Mouse (Mus musculus): ENCODE data around the gene Sh3bp2. TPM values are rescaled to one million over a fixed set of nuclear protein-coding genes. Genes with fewer than 3 reads are reported as not detected.
A peak's percentile ranks its signal among the peaks of the same experiment; 100 is the strongest.
"Not testable (repeated sequence)": the region's sequence is repeated elsewhere in the genome, so short reads cannot be mapped to it uniquely, and the experiment has no call there.

Gene Sh3bp2
- polyA plus RNA-seq, 1 experiment from 2014 or later, result 11.7 TPM

GRCm38 (mm10) chr5:34550251-34550650 lies 24.6 kb downstream of the Sh3bp2 start:
- H3K36me3 ChIP-seq (replicated peaks), result peaks cover 43% of the 10 kb centered on the region
- WGBS, result 21% methylated on average over 6 of the region's 6 CpGs
- H3K27me3 ChIP-seq (ENCODE audit: poor library complexity, severe bottlenecking), result peaks cover 9% of the 10 kb centered on the region; the same call in 1 of the 2 replicates
- H3K4me1 ChIP-seq, result peaks cover 26% of the 10 kb centered on the region
- peak overlapping the region; percentile 97 for H3K27ac ChIP-seq
- H3K4me3 ChIP-seq, result peak overlapping the region; percentile 92
- H3K9me3 ChIP-seq, result no peaks in the 10 kb centered on the region
- no peak for DNase-seq (ENCODE audit: extremely low spot score, low spot score)

- no peak for DNase-seq (ENCODE audit: extremely low spot score, low spot score)
- H3K4me1 ChIP-seq, result peaks cover 26% of the 10 kb centered on the region
- no peaks in the 10 kb centered on the region for H3K9me3 ChIP-seq
- H3K27ac ChIP-seq, result no peak overlapping the region
- peaks cover 9% of the 10 kb centered on the region; the same call in 1 of the 2 replicates for H3K27me3 ChIP-seq (ENCODE audit: poor library complexity, severe bottlenecking)
- H3K4me3 ChIP-seq, result no peak overlapping the region
- 96% methylated on average over 4 of the region's 4 CpGs for WGBS
- peaks cover 59% of the 10 kb centered on the region for H3K36me3 ChIP-seq (replicated peaks)
Observed at GRCm38 (mm10) chr5:34551821-34552220, 26.2 kb downstream of the Sh3bp2 start.

GRCm38 (mm10) chr5:34563854-34564253 lies 38.2 kb downstream of the Sh3bp2 start:
- WGBS, result 88% methylated on average over 1 of the region's 1 CpGs
- Histone ChIP-seq H3K4me1 (no peaks in the 10 kb centered on the region), H3K27ac (no peak overlapping the region), H3K36me3 (replicated peaks) (peaks cover 55% of the 10 kb centered on the region), H3K4me3 (no peak overlapping the region), H3K9me3 (no peaks in the 10 kb centered on the region), H3K27me3 (ENCODE audit: poor library complexity, severe bottlenecking) (no peaks in the 10 kb centered on the region)
- DNase-seq (ENCODE audit: extremely low spot score, low spot score), result no peak

- Histone ChIP-seq H3K4me1 (no peaks in the 10 kb centered on the region), H3K4me3 (no peak overlapping the region), H3K9me3 (no peaks in the 10 kb centered on the region), H3K27ac (no peak overlapping the region), H3K36me3 (replicated peaks) (peaks cover 51% of the 10 kb centered on the region), H3K27me3 (ENCODE audit: poor library complexity, severe bottlenecking) (no peaks in the 10 kb centered on the region)
- WGBS, result 92% methylated on average over 4 of the region's 4 CpGs
- DNase-seq (ENCODE audit: extremely low spot score, low spot score), result no peak
Observed at GRCm38 (mm10) chr5:34564291-34564690, 38.7 kb downstream of the Sh3bp2 start.

- WGBS, result 88% methylated on average over 7 of the region's 7 CpGs
- no peak overlapping the region for H3K4me3 ChIP-seq
- no peak for DNase-seq (ENCODE audit: extremely low spot score, low spot score)
- H3K36me3 ChIP-seq (replicated peaks), result peaks cover 37% of the 10 kb centered on the region
- H3K9me3 ChIP-seq, result no peaks in the 10 kb centered on the region
- no peak overlapping the region for H3K27ac ChIP-seq
- H3K4me1 ChIP-seq, result no peaks in the 10 kb centered on the region
- H3K27me3 ChIP-seq (ENCODE audit: poor library complexity, severe bottlenecking), result no peaks in the 10 kb centered on the region
Observed at GRCm38 (mm10) chr5:34565545-34566283, 40.1 kb downstream of the Sh3bp2 start.

GRCm38 (mm10) chr5:34571551-34571950 lies 45.9 kb downstream of the Sh3bp2 start:
- DNase-seq (ENCODE audit: extremely low spot score, low spot score), result no peak

GRCm38 (mm10) chr5:34572568-34572967 lies 46.9 kb downstream of the Sh3bp2 start:
- not testable (repeated sequence) for DNase-seq (ENCODE audit: extremely low spot score, low spot score); H3K36me3 ChIP-seq (replicated peaks)

More at GRCm38 (mm10) chr5:34571551-34571950, 45.9 kb downstream of the Sh3bp2 start:
- WGBS, result 91% methylated on average over 3 of the region's 3 CpGs
- no peaks in the 10 kb centered on the region for H3K9me3 ChIP-seq
- H3K27me3 ChIP-seq (ENCODE audit: poor library complexity, severe bottlenecking), result no peaks in the 10 kb centered on the region
- H3K36me3 ChIP-seq (replicated peaks), result no peaks in the 10 kb centered on the region
- no peak overlapping the region for H3K4me3 ChIP-seq
- H3K4me1 ChIP-seq, result peaks cover 23% of the 10 kb centered on the region
- H3K27ac ChIP-seq, result no peak overlapping the region

GRCm38 (mm10) chr5:34573268-34574221 lies 47.9 kb downstream of the Sh3bp2 start, which contains the start of gene Add1:
TSS of gene Add1 (plus strand) at chr5:34573664.
- Histone ChIP-seq H3K27ac (peak within 1 kb of the TSS; percentile 99), H3K27me3 (ENCODE audit: poor library complexity, severe bottlenecking) (no peaks in the 10 kb centered on the region), H3K4me3 (peak within 1 kb of the TSS; percentile 77), H3K9me3 (no peaks in the 10 kb centered on the region), H3K4me1 (peaks cover 23% of the 10 kb centered on the region), H3K36me3 (replicated peaks) (peaks cover 18% of the 10 kb centered on the region)
- under 1% methylated on average over 80 of the region's 84 CpGs for WGBS
- peak; percentile 98 for DNase-seq (ENCODE audit: extremely low spot score, low spot score)

More at GRCm38 (mm10) chr5:34572568-34572967, 46.9 kb downstream of the Sh3bp2 start:
- peaks cover 23% of the 10 kb centered on the region for H3K4me1 ChIP-seq
- H3K9me3 ChIP-seq; H3K27me3 ChIP-seq (ENCODE audit: poor library complexity, severe bottlenecking): not testable (repeated sequence)
- H3K27ac ChIP-seq, result peak overlapping the region; percentile 99
- 55% methylated on average over 4 of the region's 4 CpGs for WGBS
- H3K4me3 ChIP-seq, result peak overlapping the region; percentile 77

- Histone ChIP-seq H3K36me3 (replicated peaks) (peaks cover 23% of the 10 kb centered on the region), H3K9me3 (no peaks in the 10 kb centered on the region), H3K4me1 (peaks cover 23% of the 10 kb centered on the region), H3K27ac (peak overlapping the region; percentile 99), H3K4me3 (peak overlapping the region; percentile 77), H3K27me3 (ENCODE audit: poor library complexity, severe bottlenecking) (no peaks in the 10 kb centered on the region)
- 47% methylated on average over 10 of the region's 10 CpGs for WGBS
- DNase-seq (ENCODE audit: extremely low spot score, low spot score), result no peak
Observed at GRCm38 (mm10) chr5:34574721-34575120, 49.1 kb downstream of the Sh3bp2 start.

- H3K27ac ChIP-seq, result no peak overlapping the region
- WGBS, result 97% methylated on average over 1 of the region's 1 CpGs
- no peaks in the 10 kb centered on the region for H3K27me3 ChIP-seq (ENCODE audit: poor library complexity, severe bottlenecking)
- H3K9me3 ChIP-seq, result no peaks in the 10 kb centered on the region
- H3K4me1 ChIP-seq, result peaks cover 23% of the 10 kb centered on the region
- H3K36me3 ChIP-seq (replicated peaks), result peaks cover 23% of the 10 kb centered on the region
- no peak for DNase-seq (ENCODE audit: extremely low spot score, low spot score)
- no peak overlapping the region for H3K4me3 ChIP-seq
Observed at GRCm38 (mm10) chr5:34576286-34576685, 50.6 kb downstream of the Sh3bp2 start.

GRCm38 (mm10) chr5:34578038-34578655 lies 52.5 kb downstream of the Sh3bp2 start:
- H3K4me3 ChIP-seq, result no peak overlapping the region
- no peaks in the 10 kb centered on the region for H3K9me3 ChIP-seq
- DNase-seq (ENCODE audit: extremely low spot score, low spot score), result no peak
- 98% methylated on average over 7 of the region's 7 CpGs for WGBS
- H3K36me3 ChIP-seq (replicated peaks), result peaks cover 23% of the 10 kb centered on the region
- H3K27ac ChIP-seq, result no peak overlapping the region
- no peaks in the 10 kb centered on the region for H3K27me3 ChIP-seq (ENCODE audit: poor library complexity, severe bottlenecking)
- H3K4me1 ChIP-seq, result peaks cover 24% of the 10 kb centered on the region

- H3K27ac ChIP-seq, result no peak overlapping the region
- no peaks in the 10 kb centered on the region for H3K27me3 ChIP-seq (ENCODE audit: poor library complexity, severe bottlenecking)
- peaks cover 21% of the 10 kb centered on the region for H3K4me1 ChIP-seq
- H3K4me3 ChIP-seq, result no peak overlapping the region
- no peaks in the 10 kb centered on the region for H3K9me3 ChIP-seq
- no peak for DNase-seq (ENCODE audit: extremely low spot score, low spot score)
- WGBS, result 84% methylated on average over 3 of the region's 3 CpGs
- H3K36me3 ChIP-seq (replicated peaks), result peaks cover 32% of the 10 kb centered on the region
Observed at GRCm38 (mm10) chr5:34579377-34579776, 53.7 kb downstream of the Sh3bp2 start.
